Mouse (Mus musculus) spleen, postnatal 14 days (tissue): ENCODE results near the gene Pold2.

Source experiments
- DNase-seq, 2 experiments: peaks; one replicate each; pipeline ENCODE4 v3.0.0; 2021 to 2022; ENCODE audit warnings: low spot score in 2 of 2

Pold2 gene

GRCm38 (mm10) chr11:5856479-5857130, 21.5 kb downstream of the Pold2 start:
- DNase-seq = no peak

- DNase-seq = no peak
Measured at GRCm38 (mm10) chr11:5855902-5856301, 22.2 kb downstream of the Pold2 start.

GRCm38 (mm10) chr11:5855481-5855880, 22.6 kb downstream of the Pold2 start:
- DNase-seq = no peak

DNA sequence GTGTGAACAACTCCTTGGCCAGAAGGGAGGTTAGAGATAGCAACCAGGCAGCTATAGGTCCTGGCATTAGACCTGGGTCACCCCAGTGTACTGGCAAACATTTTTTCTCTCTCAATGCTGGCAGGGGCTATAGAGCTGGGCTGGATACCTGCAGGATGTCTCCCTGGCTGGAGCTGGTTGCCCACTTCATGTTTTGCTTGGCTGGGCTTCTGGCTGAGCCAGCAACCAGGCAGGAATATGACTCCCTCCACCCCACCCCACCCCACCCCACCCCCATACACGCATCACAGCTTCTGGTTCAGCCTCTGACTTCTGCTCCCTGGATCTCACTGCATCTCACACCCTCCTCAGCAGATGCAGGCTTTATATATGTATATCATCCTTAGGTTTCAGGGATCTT, 25.8 kb downstream of the Pold2 start:
- no peak for DNase-seq

GRCm38 (mm10) chr11:5851021-5851736, 26.9 kb downstream of the Pold2 start:
- no peak for DNase-seq

DNA sequence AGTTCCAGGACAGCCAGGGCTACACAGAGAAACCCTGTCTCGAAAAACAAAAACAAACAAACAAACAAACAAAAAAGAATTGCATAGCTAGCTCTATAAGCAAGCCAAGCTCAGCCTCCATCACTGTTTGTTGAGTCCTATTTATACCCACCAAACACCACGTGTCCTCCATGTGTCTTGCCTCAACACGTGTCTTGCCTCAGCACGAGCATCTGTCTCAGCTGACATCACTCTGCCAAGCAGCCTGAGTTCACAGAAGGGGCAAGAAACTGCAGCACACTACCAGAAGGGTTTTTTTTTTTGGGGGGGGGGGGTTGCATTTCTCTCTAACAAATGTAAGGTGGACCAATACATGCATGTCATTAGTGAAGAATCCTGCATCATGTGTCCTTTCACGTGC, 27.6 kb downstream of the Pold2 start:
- no peak for DNase-seq

GRCm38 (mm10) chr11:5849316-5849715, 28.8 kb downstream of the Pold2 start:
- DNase-seq = no peak

DNA sequence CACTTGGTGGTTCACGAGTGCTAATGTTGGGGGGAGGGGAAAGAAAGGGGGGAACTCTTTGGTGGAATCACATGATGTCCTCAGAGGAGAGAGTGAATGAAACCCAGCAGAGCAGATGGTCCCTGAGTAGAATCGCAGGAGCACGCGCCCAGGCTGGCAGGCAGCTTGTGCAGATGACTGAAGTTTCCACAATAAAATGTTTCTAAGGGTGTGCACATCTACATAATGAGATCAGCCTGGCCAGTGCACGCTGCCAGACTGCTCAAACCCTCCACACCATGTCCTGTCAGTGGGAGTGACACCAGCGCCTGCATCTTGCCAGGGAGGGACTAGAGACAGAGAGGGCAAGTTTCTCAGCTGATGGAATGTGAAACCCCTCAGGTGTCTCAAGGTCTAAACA, 29.4 kb downstream of the Pold2 start:
- no peak for DNase-seq

DNA sequence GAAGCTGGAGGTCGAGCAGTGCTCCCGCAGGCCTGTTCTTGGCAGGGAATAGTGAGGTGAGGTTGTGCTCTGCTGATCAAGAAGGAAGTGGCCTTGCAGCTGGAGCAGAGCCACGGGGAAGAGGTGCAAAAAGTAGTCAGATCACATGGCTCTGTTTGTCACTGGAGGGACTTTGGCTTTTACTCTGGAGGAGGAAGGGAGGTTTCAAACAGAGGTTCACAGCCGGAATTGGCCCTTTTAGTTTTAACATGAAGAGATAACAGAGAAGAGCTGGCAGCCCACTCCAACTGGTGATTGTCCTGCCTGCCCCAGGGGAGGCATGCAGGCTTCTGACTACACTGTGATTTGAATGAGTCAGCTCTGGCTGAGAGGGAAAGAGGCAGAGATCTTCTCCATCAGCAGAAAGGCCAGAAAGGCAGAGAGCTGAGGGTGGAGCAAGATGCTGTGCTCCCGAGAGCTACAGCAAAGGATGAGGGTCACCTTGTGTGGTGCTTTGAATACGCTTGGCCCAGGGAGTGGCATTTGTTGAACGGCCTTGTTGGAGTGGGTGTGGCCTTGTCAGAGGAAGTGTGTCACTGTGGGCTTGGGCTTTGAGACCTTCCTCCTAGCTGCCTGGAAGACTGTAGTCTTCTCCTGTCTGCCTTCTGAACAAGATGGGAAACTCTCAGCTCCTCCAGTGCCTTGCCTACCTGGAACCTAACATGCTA, 31.3 kb downstream of the Pold2 start:
- DNase-seq = no peak

DNA sequence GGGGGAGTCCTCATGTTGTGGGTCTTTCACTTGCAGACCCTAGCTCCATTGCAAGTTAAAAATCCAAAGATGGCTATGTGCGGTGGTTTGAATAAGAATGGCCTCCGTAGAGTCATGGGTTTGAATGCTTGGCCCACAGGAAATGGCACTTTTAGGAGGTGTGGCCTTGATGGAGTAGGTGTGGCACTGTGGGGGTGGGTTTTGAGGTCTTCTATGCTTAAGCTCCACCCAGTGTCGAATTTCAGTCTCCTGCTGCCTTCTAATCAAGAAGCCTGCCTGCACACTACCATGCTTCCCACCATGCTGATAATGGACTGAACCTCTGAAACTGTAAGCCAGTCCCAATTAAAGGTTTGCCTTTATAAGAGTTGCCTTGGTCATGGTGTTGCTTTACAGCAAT, 35.0 kb downstream of the Pold2 start:
- DNase-seq = no peak

- DNase-seq = no peak
Measured at GRCm38 (mm10) chr11:5841751-5842150, 36.3 kb downstream of the Pold2 start.

DNA sequence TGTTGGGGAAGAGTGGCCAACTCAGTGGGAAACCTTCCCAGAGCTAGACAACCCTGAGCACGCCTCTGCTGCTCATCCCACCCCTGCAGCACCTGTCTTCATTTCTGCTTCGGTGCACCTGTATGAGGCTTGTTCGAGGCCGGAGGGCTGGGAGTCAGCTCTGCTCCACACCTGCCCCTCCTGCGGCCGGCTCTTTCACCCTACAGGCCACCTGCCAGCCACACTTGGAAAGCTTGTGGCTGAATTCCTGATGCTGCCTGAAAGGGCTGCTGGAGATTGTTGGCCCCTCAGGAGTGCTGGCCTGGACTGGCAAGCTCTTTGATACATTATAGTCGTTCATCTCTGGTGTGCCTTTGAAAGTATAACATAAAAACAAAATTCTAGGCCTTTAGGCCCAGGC, 37.7 kb downstream of the Pold2 start:
- no peak for DNase-seq

GRCm38 (mm10) chr11:5837251-5838246, 40.5 kb downstream of the Pold2 start, which contains the start of gene Polm:
Gene Polm, minus strand, starts transcription at chr11:5838016.
- DNase-seq = peak; percentile 76 to 81

GRCm38 (mm10) chr11:5836126-5836525, 42.0 kb downstream of the Pold2 start:
- no peak for DNase-seq

DNA sequence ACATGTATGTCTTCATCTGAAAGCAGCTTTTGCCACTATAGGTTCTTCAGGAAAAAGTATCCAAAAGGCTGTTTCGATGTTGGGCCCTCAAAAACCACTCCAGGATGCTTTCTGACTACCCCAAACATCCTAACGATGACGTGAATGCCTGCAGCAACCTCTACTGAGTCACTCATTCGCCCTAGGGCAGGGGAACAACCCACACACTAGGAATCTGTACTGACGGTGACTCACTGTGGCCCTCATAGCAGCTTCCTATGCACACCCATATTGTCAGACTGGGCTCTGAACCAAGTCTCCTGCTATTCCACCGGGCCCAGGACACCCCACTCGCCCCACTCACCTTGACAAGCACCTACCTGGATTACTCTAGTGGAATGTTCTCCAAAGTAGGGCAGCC, 43.0 kb downstream of the Pold2 start:
- DNase-seq = no peak

DNA sequence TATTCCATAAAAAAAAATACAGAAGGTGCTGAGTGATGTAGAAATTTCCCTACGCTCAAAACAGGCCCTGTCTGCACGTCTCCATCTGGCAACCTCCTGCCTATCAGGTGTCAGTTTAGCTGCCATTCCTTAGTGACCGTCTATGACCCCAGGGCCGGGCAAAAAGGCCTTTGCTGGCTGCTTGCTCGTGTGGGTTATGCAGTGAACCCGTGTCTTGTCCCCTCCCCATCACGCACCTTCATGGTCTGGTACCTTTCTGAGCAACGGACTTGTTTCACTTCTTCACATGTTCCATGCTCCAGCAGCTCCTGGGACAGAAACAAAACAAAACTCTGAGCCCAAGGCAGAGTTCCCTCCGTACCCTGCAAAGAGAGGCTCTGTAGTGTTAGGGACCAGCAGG, 43.6 kb downstream of the Pold2 start:
- no peak for DNase-seq

DNA sequence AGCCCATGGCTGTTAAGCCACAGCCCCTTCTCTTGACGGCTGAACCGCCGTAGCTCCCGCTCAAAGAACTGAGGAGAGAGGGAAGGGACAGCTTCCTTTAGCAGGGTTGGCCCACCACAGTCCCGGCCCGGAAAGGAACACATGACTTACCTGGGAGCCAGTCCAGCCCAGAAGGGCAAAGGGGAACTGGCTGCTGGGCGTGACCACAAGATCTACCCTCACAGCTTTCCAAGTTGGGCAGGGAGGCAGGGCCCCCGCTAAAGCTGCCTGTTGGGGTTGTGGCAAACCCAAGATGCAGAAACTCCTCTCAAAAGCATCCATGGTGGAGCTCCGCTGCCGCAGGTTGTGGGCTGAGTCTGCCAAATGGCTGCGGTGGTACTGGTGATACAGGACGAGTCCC, 48.8 kb downstream of the Pold2 start:
- DNase-seq = no peak

GRCm38 (mm10) chr11:5828509-5829191, 49.4 kb downstream of the Pold2 start:
- no peak for DNase-seq

DNA sequence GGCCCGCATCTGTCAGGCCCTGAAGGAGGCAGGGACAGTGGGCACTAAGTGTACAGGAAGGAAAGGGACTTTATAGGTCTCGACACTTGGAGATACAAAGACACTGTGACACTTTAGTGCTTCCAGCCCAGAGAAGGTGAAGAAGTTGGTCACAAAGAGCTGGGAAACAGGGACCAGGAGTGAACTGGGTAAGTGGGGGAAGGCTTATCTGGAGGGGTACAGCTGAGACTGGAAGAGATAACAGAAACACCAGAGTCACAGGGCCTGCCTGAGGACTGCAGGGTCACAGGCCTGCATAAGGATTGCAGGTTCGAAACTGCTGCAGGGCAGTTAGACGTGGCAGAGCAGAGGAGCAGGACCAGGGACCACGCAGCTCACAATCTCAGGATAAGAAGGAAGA, 50.2 kb downstream of the Pold2 start:
- DNase-seq = no peak

DNA sequence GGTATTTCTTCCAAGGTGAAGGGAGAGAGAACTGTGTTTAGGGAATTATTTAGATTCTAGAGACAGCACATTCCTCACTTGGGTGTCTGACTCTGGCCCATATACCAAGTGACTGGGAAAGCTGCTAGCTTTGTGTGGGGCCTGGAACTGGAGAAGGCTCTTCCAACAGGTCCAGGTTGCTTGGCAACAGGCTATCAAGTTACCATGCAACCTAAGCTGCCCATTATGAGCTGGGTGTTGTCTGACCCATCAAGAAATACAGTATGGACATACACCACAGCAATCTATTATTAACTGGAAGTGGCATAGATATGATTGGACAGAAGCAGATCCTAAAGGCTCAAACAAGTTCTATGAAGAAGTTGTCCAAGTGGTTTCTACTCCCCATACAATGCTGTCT, 52.7 kb downstream of the Pold2 start:
- no peak for DNase-seq
